Mouse (Mus musculus): ENCODE data around the gene Trim16.

DNA sequence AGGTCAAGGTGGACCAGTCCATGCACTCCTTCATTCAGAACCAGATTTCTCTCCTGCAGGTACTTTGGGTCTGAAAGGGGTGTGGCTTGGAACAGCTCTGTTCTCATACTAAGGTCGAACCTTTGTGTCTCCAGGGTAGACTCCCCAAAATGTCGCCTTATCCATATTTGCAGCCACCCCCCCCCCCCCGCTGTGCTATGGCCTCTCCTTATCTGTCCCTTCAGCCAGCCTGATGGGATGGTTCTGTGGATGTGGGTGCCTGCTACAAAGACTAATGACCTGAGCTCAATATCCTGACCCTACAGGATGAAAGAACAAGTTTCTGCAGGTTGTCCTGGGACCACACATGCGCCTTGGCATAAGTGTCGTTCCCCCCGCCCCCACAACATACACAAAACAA is 33.3 kb downstream of the Trim16 start:
- TF ChIP-seq GATA1 (IDR thresholded peaks at IDR 0.05; ENCODE audit: borderline replicate concordance, low read length) (no peak), FLI1 (IDR thresholded peaks at IDR 0.05; ENCODE audit: low read length) (no peak)
